Mouse (Mus musculus) stomach, postnatal 0 days (tissue): ENCODE results near the gene Dhtkd1. TPM values are rescaled to one million over a fixed set of nuclear protein-coding genes. Genes with fewer than 3 reads are reported as not detected.
"Not testable (repeated sequence)": the region's sequence is repeated elsewhere in the genome, so short reads cannot be mapped to it uniquely, and the experiment has no call there.

Source experiments
- ATAC-seq: fragments of 200-750 bp; cut with Nextera tagmentation; 2 replicates; pipeline ENCODE4 v1.8.0; 2017; ENCODE audit not compliant: low FRiP score, low TSS enrichment
- DNase-seq: peaks from one replicate; pipeline ENCODE4 v3.0.0-alpha.2; 2016; ENCODE audit warnings: low spot score
- H3K27ac ChIP-seq: fragments of 300-500 bp; sonication (generic); replicated peaks from 2 replicates; pipeline ENCODE4 v1.5.1; 2014; ENCODE audit warnings: mild to moderate bottlenecking, control low read depth
- H3K27me3 ChIP-seq: fragments of 300-500 bp; sonication (generic); 2 replicates; pipeline ENCODE4 v1.6.1; 2014; ENCODE audit warnings: low read length; ENCODE audit not compliant: control insufficient read depth, insufficient read depth
- H3K36me3 ChIP-seq: fragments of 300-500 bp; sonication (generic); 2 replicates; pipeline ENCODE4 v1.6.1; 2014; ENCODE audit warnings: low read length, mixed read lengths; ENCODE audit not compliant: control insufficient read depth, insufficient read depth
- H3K4me1 ChIP-seq: fragments of 300-500 bp; sonication (generic); replicated peaks from 2 replicates; pipeline ENCODE4 v1.6.1; 2014; ENCODE audit warnings: antibody characterized with exemption; ENCODE audit not compliant: control insufficient read depth, insufficient read depth
- H3K4me2 ChIP-seq: fragments of 300-500 bp; sonication (generic); replicated peaks from 2 replicates; pipeline ENCODE4 v1.6.1; 2014; ENCODE audit warnings: low read depth, mild to moderate bottlenecking, control low read depth, moderate library complexity
- H3K4me3 ChIP-seq: fragments of 300-500 bp; sonication (generic); 2 replicates; pipeline ENCODE4 v1.5.1; 2014; ENCODE audit warnings: low read depth, low read length, control low read depth
- H3K9ac ChIP-seq: fragments of 300-500 bp; sonication (generic); 2 replicates; pipeline ENCODE4 v1.6.1; 2014; ENCODE audit warnings: mild to moderate bottlenecking, low read length, control low read depth, mixed read lengths
- H3K9me3 ChIP-seq: fragments of 300-500 bp; sonication (generic); 2 replicates; pipeline ENCODE4 v1.6.1; 2016; ENCODE audit warnings: low read length; ENCODE audit not compliant: control insufficient read depth
- CTCF ChIP-seq: IDR thresholded peaks from 2 replicates; pipeline ENCODE4 v1.5.1; 2016; ENCODE audit warnings: antibody characterized with exemption, low read depth, mild to moderate bottlenecking, moderate library complexity
- EP300 ChIP-seq: optimal IDR thresholded peaks from 2 replicates; pipeline ENCODE3; 2016; ENCODE audit warnings: antibody characterized with exemption
- WGBS: fragments of 180-500 bp; shearing (Covaris S2); extraction: QIAGEN DNeasy Blood & Tissue Kit; methylation state at CpG from one replicate; pipeline ENCODE4 v1.1.7; 2014; 5-methylcytosine and 5-hydroxymethylcytosine counted together
- polyA plus RNA-seq: library from polyadenylated mRNA; unstranded; fragments of >200 nt; fragmentation: Nextera tagmentation; extraction: Ambion mirVana; gene quantifications from 2 replicates; pipeline ENCODE4 v1.2.1, GENCODE M21; 2015

Dhtkd1 gene
- polyA plus RNA-seq, 1 experiment from 2014 or later = 0.65 TPM

- H3K4me2 ChIP-seq = no peak overlapping the region
- no peak overlapping the region for H3K4me3 ChIP-seq
- no peak for TF ChIP-seq EP300
- no peak for TF ChIP-seq CTCF
- no peaks in the 10 kb centered on the region for H3K9me3 ChIP-seq
- no peak overlapping the region for H3K27ac ChIP-seq
- ATAC-seq (no peak), DNase-seq (no peak)
- peaks cover 11% of the 10 kb centered on the region for H3K36me3 ChIP-seq
- H3K9ac ChIP-seq = no peak overlapping the region
- no peaks in the 10 kb centered on the region for H3K27me3 ChIP-seq
- WGBS = 90% methylated on average over 9 of the region's 9 CpGs
- no peaks in the 10 kb centered on the region for H3K4me1 ChIP-seq
Observed at GRCm38 (mm10) chr2:5957705-5958104, 15.1 kb upstream of the Dhtkd1 start.

- ATAC-seq = peak; percentile 70
- peak; percentile 78 for DNase-seq
- no peak for TF ChIP-seq EP300
- no peak for TF ChIP-seq CTCF
Observed at GRCm38 (mm10) chr2:5951621-5952211, 9.1 kb upstream of the Dhtkd1 start.

GRCm38 (mm10) chr2:5950766-5951595 is 8.4 kb upstream of the Dhtkd1 start, which contains the start of gene Upf2:
Gene Upf2 (plus strand): TSS chr2:5951469.
- DNase-seq (peak; percentile 96), ATAC-seq (peak; percentile 96)
- peak within 1 kb of the TSS; percentile 92 for H3K27ac ChIP-seq
- WGBS = under 1% methylated on average over 47 of the region's 54 CpGs
- peak within 1 kb of the TSS; percentile 84 for H3K4me2 ChIP-seq
- peak within 1 kb of the TSS; percentile 99 for H3K4me3 ChIP-seq
- H3K27me3 ChIP-seq = no peaks in the 10 kb centered on the region
- no peaks in the 10 kb centered on the region for H3K9me3 ChIP-seq
- H3K9ac ChIP-seq = peak within 1 kb of the TSS; percentile 95
- TF ChIP-seq EP300 (peak; percentile 98), CTCF (0 out of 2 replicates have a peak, but pooled peaks have one; percentile 25)
- no peaks in the 10 kb centered on the region for H3K36me3 ChIP-seq
- no peaks in the 10 kb centered on the region for H3K4me1 ChIP-seq

More at GRCm38 (mm10) chr2:5951621-5952211, 9.1 kb upstream of the Dhtkd1 start:
- WGBS = 1% methylated on average over 42 of the region's 46 CpGs
- H3K4me2 ChIP-seq = peak overlapping the region; percentile 84
- no peaks in the 10 kb centered on the region for H3K36me3 ChIP-seq
- peak overlapping the region; percentile 92 for H3K27ac ChIP-seq
- H3K4me1 ChIP-seq = no peaks in the 10 kb centered on the region
- peak overlapping the region; percentile 99 for H3K4me3 ChIP-seq
- H3K9me3 ChIP-seq = no peaks in the 10 kb centered on the region
- peak overlapping the region; percentile 95 for H3K9ac ChIP-seq
- H3K27me3 ChIP-seq = no peaks in the 10 kb centered on the region

GRCm38 (mm10) chr2:5950305-5950704 is 7.7 kb upstream of the Dhtkd1 start:
- 7% methylated on average over 6 of the region's 6 CpGs for WGBS

GRCm38 (mm10) chr2:5949821-5950220 is 7.2 kb upstream of the Dhtkd1 start:
- H3K4me1 ChIP-seq, H3K9ac ChIP-seq, ATAC-seq, H3K36me3 ChIP-seq, H3K4me3 ChIP-seq, DNase-seq, H3K9me3 ChIP-seq, H3K27me3 ChIP-seq: not testable (repeated sequence)
- peak overlapping the region; percentile 92; the same call in 1 of the 2 replicates for H3K27ac ChIP-seq
- H3K4me2 ChIP-seq = peak overlapping the region; percentile 62
- 91% methylated on average over 9 of the region's 9 CpGs for WGBS

More at GRCm38 (mm10) chr2:5950305-5950704, 7.7 kb upstream of the Dhtkd1 start:
- TF ChIP-seq CTCF = no peak
- no peak for TF ChIP-seq EP300
- DNase-seq (peak; percentile 45), ATAC-seq (peak; percentile 33; the same call in 1 of the 2 replicates)
- Histone ChIP-seq H3K27ac (peak overlapping the region; percentile 92), H3K27me3 (no peaks in the 10 kb centered on the region), H3K36me3 (no peaks in the 10 kb centered on the region), H3K9me3 (no peaks in the 10 kb centered on the region), H3K4me2 (peak overlapping the region; percentile 62), H3K4me1 (no peaks in the 10 kb centered on the region), H3K9ac (peak overlapping the region; percentile 70), H3K4me3 (peak overlapping the region; percentile 99)

DNA sequence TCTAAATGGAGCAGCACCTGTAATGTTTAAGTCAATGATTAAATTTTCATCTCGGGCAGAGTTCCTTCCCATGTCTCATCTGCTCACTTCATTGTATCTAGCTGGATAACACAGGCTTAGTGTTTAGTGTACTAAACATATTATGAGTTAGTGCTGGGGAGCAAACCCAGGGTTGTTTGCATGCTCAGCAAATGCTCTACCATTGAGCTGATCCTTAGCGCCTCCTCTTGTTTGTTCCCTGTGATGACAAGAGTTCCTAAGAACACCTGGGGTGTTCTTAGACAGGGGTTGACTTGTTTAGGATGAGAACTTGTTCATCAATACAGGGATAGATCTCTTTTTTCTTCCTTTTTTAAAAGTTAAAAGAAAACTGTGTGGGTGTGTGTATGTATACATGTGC is 6.4 kb upstream of the Dhtkd1 start:
- 89% methylated on average over 2 of the region's 2 CpGs for WGBS
- Histone ChIP-seq H3K4me2 (no peak overlapping the region), H3K4me1 (no peaks in the 10 kb centered on the region), H3K9ac (no peak overlapping the region), H3K27me3 (no peaks in the 10 kb centered on the region), H3K36me3 (no peaks in the 10 kb centered on the region), H3K9me3 (no peaks in the 10 kb centered on the region), H3K4me3 (no peak overlapping the region), H3K27ac (no peak overlapping the region)
- DNase-seq (no peak), ATAC-seq (no peak)
- TF ChIP-seq EP300 = no peak
